Mouse (Mus musculus) adrenal gland, adult (tissue): ENCODE measurements around the gene Yars.

ENCODE experiments used
- DNase-seq, 2 experiments: peaks; one replicate each; pipeline ENCODE4 v3.0.0; 2022 to 2023; ENCODE audit warnings: low spot score in 1 of 2; ENCODE audit not compliant: inconsistent age in 2 of 2

The Yars gene

DNA sequence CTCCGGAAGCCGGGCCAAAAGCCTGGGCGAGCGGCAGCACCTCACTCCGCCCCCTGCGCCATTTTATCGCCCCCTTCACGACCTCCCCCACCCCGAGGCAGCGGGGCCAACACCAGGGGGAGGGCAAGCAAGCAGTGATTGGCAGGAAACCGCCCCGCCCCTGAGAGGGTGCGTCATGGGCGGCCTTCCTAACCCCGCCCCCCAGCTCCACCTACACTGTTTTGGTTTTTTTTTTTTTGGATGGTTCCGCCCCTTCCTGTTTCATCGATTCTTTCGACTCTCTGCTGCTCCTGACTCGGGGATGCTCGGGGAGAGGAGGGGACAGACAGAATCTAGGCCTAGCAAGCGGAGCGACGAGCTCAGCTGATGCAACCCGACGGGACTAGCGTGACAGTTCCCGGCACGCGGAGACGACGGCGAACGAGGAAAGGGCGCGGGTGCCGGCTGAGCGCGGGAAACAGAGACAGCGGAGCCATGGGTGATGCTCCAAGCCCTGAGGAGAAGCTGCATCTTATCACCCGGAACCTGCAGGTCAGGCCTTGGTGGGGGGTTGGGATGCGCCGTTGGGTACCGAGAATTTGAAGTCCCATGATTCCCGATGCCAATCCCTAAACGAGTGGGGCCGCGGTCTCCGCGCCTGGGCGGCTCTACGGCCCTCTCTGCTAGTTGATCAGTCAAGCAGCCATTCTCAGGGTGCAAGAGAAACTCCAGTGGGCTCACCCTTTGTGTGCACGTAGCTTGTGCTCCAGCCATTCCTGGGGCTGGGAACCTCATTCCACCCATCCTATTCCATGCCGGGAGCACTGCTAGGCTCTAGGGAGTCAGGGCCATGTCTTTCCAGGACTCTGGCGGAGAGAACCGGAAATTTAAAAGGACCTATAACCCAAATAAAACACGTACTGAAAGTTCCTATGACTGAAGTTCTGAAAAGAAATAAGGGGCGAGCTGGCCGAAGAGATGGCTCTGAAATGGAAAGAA lies at the start of gene Yars, which contains the start of gene S100pbp:
Gene Yars, plus strand, starts transcription at position 219 of the 978 bp plus-strand sequence.
Gene S100pbp, minus strand, starts transcription at position 186 of the 978 bp plus-strand sequence.
- DNase-seq: peak; percentile 98 to 99

DNA sequence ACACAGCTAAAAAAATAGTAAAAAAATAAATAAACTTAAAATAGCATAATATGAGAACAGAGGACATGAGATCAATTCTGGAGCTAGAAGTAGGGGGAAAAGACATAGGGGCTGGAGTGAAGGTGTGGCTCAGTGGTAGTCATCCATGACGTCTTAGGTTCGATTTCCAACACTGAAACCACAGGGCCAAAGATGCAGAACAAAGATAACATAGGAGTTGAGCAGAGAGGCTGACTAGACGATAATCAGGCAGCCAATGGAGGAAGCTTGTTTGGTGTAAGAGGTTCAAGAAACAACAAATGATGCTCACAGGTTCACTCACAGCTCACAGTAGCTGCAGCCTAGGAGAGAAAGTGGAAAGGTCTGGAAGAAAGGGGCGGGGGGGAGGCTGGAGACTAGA lies 48.8 kb upstream of the Yars start:
- DNase-seq: no peak

GRCm38 (mm10) chr4:129141560-129142438 lies 47.8 kb upstream of the Yars start:
- no peak for DNase-seq

DNA sequence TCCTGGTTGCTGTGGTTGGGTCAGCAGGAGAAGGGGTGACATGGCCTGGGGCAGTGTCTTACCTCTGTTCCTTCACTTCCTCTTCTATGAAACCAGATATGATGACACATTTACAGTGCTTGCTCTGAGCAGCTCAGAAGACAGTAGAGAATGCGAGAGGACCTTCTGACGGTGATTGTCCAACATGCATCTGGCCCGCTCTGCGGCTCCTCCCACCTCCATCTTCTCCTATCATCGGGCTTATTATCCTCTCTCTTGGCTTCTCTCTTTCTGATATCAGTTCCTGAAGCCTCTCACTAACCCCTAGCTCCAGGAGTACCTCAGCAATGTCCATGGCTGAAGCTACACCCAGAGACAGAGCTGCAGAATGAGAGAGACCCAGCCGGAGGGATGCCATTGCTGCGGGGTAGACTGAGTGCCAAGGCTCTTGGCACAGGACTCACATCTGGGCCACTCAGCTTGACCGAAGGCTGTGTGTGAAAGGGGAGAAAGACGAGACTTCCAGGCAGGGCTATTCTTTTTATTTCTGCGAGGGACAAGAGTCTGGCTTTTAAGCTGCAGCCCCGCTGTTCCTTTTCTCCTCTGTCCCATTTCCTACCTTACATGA lies 47.0 kb upstream of the Yars start:
- DNase-seq: no peak

- DNase-seq: no peak
Measured at GRCm38 (mm10) chr4:129143509-129143908, 46.1 kb upstream of the Yars start.

GRCm38 (mm10) chr4:129144401-129145367 lies 44.9 kb upstream of the Yars start:
- DNase-seq: no peak

DNA sequence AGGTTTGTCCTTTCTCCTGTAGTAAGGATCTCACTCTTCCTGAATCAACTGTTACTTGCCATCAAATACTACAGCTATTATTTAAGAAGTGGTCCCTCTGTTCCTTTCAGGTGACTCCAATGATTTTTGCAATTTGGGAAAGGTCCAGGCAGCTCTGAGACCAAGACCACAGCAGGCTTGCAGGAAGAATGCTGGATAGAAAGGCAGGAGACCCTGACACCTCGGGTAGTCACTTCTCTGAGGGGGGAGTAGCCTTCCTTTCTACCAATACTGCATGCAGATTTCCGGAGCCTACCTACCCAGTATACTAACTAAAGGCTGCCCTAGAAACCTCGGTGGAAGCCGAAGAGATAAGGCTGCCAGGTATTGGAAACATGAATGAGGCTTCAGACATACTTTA lies 44.1 kb upstream of the Yars start:
- no peak for DNase-seq

- no peak for DNase-seq
Measured at GRCm38 (mm10) chr4:129145943-129146342, 43.6 kb upstream of the Yars start.

- DNase-seq: no peak
Measured at GRCm38 (mm10) chr4:129146392-129146791, 43.2 kb upstream of the Yars start.

DNA sequence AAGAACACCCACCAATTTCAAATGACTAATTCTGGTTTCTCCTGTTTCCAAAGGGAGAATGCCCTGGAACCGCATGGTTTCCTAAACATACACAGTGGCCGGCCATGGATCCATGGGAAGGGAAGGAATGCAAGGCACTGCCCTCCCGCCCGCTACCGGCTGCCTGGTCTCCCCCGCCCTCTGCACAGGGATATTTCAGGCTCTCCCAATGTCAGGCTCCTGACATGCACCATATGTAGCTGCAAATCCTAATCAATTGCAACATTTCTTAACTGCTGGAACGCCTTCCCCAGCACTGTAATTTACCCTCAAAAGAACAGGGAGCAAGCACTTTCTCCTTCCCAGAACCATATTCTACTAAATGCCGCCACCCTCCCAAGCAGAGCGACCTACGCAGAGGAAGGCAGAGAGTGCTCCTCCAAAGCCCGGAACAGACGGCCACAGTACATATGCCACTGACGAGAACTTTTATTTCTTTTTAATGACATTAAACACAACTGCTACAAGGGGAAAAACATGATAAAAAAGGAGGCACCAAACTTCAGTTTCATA lies 41.9 kb upstream of the Yars start:
- DNase-seq: no peak

DNA sequence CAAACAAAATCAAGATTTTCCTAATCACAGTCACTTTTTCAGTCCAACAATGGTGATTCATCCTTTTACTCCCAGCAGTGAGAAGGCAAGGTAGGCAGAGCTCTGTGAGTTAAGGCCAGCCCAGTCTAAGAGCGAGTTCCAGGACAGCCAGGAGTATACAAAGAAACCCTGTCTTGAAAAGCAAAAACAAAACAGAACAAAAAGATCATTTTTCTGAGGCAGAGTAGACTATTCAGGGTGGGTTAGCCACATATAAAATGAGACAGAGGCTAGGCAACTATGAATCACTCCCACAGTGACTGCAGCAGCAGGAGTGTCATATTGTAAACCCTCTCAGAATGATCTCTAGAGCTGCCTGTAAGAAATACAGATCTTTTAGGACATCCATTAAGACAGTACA lies 40.2 kb upstream of the Yars start:
- DNase-seq: no peak

DNA sequence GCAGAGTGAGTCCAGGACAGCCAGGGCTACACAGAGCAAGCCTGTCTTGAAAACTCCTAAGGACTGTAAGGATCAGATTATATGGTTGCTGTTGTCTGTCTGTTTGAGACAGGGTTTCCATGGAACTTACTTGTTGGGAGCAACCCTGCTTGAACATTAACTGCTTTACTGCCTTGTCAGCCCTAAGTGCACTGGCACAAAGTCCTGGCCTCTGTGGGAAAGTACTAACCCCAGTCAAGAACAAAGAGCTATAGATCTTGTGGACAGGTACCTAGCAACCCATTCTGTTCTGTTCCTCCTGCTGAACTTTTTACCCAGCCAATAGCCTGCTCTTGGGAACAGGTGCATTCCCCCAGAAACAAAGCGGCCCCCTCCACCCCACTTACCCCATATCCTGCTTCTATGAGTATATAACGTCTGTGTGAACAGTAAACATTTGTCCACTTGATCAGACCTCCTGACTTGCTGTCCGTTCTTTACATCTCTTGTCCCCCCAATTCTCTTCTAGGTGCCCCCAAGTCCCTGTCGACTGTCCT lies 38.2 kb upstream of the Yars start:
- no peak for DNase-seq

DNA sequence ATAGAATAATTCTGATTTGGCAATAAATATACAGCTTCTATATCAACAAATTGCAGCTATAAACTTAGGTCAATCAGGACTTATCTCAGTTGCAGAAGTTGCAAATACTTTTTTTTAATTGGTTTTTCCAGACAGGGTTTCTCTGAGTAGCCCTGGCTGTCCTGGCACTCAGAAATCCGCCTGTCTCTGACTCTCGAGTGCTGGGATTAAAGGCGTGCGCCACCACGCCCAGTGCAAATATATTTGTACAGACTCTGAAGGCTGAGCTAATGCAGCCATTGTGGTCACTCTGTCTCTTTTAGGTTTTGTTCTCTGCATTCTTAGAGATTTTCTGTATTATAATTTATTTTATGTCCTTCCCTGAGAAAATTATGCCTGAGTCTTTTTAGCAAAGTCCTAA lies 32.0 kb upstream of the Yars start:
- no peak for DNase-seq

- DNase-seq: peak in 1 of 2 experiments; percentile 75
Measured at GRCm38 (mm10) chr4:129158549-129158948, 31.0 kb upstream of the Yars start.

DNA sequence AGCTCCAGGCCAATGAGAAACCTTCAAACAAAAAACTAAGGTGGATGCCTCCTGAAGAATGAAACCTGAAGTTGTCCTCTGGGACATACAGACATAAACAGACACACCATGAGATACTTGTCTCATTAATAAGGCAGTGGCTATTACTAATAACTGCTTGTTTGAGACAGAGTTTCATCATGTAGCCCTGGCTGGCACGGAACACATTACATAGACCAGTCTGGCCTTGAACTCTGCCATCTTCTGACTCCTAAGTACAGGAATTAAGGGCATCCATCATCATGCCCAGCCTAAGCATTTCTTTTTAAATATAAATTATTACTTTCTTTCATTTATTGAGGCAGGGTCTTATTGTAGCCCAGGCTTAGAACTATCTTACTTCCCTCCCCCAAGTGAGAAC lies 28.5 kb upstream of the Yars start:
- DNase-seq: peak; percentile 43 to 77

- peak in 1 of 2 experiments; percentile 75 for DNase-seq
Measured at GRCm38 (mm10) chr4:129161581-129162255, 27.8 kb upstream of the Yars start.

GRCm38 (mm10) chr4:129172529-129172928 lies 17.0 kb upstream of the Yars start:
- DNase-seq: no peak

DNA sequence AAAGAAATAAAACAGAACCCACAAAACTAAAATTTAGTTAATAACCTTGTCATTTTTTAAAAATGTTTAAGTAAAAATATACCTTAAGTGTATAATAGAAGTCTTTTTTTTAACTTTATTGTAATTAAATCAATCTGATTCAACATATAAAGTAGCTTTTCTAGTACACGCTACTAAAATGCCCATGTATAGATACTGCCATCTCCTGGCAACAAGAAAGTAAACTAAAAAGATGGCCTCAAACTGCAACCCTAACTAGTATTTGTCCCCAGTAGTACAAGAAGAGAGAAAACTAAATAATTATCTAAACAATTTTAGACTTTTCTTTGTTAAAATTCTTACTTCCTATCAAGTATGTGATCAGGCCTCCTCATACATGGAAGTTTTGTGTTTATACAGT lies 10.0 kb upstream of the Yars start:
- no peak for DNase-seq
